Mouse (Mus musculus) liver, embryonic 11.5 days (tissue): ENCODE measurements at regions not wholly inside any gene's neighbourhood (a gene's known extent, or its start where the extent isn't known, plus 50 kb on each side); places are given as distances from the start of the nearest gene placed in this dataset.

Experiments used
- ATAC-seq: fragments of 200-750 bp; cut with Nextera tagmentation; replicated peaks from 2 replicates; pipeline ENCODE4 v1.8.0; 2017; ENCODE audit warnings: moderate number of reproducible peaks, mild to moderate bottlenecking, moderate TSS enrichment, moderate library complexity; ENCODE audit not compliant: low FRiP score
- DNase-seq: peaks from one replicate; pipeline ENCODE4 v3.0.0-alpha.2; 2017; ENCODE audit warnings: low spot score
- H3K27ac ChIP-seq: fragments of 300-500 bp; sonication (generic); 2 replicates; pipeline ENCODE4 v1.5.1; 2014; ENCODE audit warnings: mild to moderate bottlenecking, low read depth, low read length, control low read depth
- H3K27me3 ChIP-seq: fragments of 300-500 bp; sonication (generic); replicated peaks from 2 replicates; pipeline ENCODE4 v1.6.1; 2014; ENCODE audit warnings: low read length, mixed read lengths; ENCODE audit not compliant: control insufficient read depth, insufficient read depth
- H3K36me3 ChIP-seq: fragments of 300-500 bp; sonication (generic); 2 replicates; pipeline ENCODE4 v1.6.1; 2014; ENCODE audit warnings: mild to moderate bottlenecking, low read length, moderate library complexity, mixed read lengths; ENCODE audit not compliant: control insufficient read depth, insufficient read depth
- H3K4me1 ChIP-seq: fragments of 300-500 bp; sonication (generic); replicated peaks from 2 replicates; pipeline ENCODE4 v1.6.1; 2014; ENCODE audit warnings: low read length, mixed read lengths; ENCODE audit not compliant: control insufficient read depth, insufficient read depth
- H3K4me2 ChIP-seq: fragments of 300-500 bp; sonication (generic); 2 replicates; pipeline ENCODE4 v1.6.1; 2014; ENCODE audit warnings: mild to moderate bottlenecking, control low read depth, moderate library complexity
- H3K4me3 ChIP-seq: fragments of 300-500 bp; sonication (generic); 2 replicates; pipeline ENCODE4 v1.5.1; 2014; ENCODE audit warnings: low read depth, low read length, control low read depth
- H3K9ac ChIP-seq: fragments of 300-500 bp; sonication (generic); 2 replicates; pipeline ENCODE4 v1.6.1; 2014; ENCODE audit warnings: low read depth, low read length, control low read depth
- H3K9me3 ChIP-seq: fragments of 300-500 bp; sonication (generic); 2 replicates; pipeline ENCODE4 v1.6.1; 2016; ENCODE audit warnings: low read length, inconsistent platforms, mixed read lengths; ENCODE audit not compliant: control insufficient read depth
- WGBS: fragments of 180-500 bp; shearing (Covaris S2); extraction: QIAGEN DNeasy Blood & Tissue Kit; methylation state at CpG from one replicate; pipeline ENCODE4 v1.1.7; 2014; 5-methylcytosine and 5-hydroxymethylcytosine counted together

DNA sequence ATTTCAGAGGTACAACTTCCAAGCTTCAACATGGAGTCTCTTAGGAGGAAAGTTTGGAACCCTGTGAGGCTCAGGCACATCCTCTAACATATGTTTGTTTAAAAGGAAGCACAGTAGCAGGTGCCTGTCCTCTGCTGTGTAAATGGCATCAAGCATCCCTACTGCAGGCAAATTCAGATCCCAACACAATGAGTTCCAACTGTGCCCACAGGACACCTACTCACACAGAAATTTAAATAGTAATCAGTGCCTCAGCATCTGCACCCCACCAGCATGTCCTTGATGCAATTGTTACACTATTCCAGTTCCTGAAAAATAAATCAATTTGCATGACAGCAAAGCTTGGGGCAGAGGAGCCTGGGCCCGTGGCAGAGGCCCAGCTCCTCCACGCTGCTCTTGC, 61.2 kb upstream of the Brinp1 start:
- no peaks in the 10 kb centered on the region for H3K27me3 ChIP-seq
- H3K27ac ChIP-seq: no peak overlapping the region
- WGBS: 65% methylated on average over 2 of the region's 2 CpGs
- ATAC-seq (no peak), DNase-seq (no peak)
- no peak overlapping the region for H3K4me2 ChIP-seq
- H3K9me3 ChIP-seq: no peaks in the 10 kb centered on the region
- no peaks in the 10 kb centered on the region for H3K36me3 ChIP-seq
- H3K4me1 ChIP-seq: no peaks in the 10 kb centered on the region
- no peak overlapping the region for H3K9ac ChIP-seq
- no peak overlapping the region for H3K4me3 ChIP-seq
